Mouse (Mus musculus) gonadal fat pad, adult 2 months (tissue): ENCODE data around the gene Nat10. TPM values are rescaled to one million over a fixed set of nuclear protein-coding genes. Genes with fewer than 3 reads are reported as not detected.
A peak's percentile ranks its signal among the peaks of the same experiment; 100 is the strongest.

Source experiments
- DNase-seq: peaks from one replicate; pipeline ENCODE4 v3.0.0-alpha.2; 2012; ENCODE audit warnings: low read depth
- polyA plus RNA-seq: library from polyadenylated mRNA; depleted of rRNA; stranded (reverse); fragments of >200 nt; gene quantifications from 2 replicates; pipeline ENCODE4 v1.2.3, GENCODE M21; 2012

The Nat10 gene
- polyA plus RNA-seq, 1 experiment = 43.1 TPM

DNA sequence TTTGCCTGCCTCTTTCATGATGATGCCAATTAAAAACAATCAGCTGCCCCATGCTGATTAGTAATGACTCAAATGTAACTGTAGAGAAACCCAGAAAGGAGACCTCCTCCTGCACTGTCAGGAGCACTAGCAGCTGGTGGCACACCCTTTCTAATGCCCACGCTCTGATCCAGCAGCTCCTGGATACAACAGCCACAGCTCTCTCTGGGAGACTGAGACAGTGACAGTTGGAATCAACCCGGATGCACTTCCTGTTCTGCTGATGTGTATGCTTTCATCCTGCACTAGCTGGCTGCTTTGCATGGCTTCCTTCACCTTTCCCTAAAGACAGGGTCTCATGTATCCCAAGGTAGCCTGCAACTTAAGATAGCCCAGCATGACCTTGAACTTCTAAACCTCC, 15.0 kb downstream of the Nat10 start:
- DNase-seq = no peak

DNA sequence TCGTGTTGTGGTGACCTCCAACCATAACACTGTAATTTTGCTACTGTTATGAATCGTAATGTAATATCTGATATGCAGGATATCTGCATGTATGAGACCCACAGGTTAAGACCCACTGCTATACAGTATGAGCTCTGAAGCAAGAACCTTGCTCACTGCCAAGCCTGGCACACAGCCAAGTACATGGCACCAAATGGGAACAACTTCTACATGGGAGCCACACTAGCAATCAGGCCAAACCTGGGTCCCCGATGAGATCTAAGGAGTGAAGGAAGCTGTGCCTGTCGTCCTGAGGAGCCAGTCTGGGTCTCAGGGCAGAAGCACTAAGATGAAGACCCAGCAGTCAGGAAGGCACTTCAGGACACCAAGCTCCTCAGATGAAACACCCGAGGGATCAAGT, 15.6 kb downstream of the Nat10 start:
- DNase-seq = no peak

- no peak for DNase-seq
Measured at GRCm38 (mm10) chr2:103743988-103744387, 17.1 kb downstream of the Nat10 start.

DNA sequence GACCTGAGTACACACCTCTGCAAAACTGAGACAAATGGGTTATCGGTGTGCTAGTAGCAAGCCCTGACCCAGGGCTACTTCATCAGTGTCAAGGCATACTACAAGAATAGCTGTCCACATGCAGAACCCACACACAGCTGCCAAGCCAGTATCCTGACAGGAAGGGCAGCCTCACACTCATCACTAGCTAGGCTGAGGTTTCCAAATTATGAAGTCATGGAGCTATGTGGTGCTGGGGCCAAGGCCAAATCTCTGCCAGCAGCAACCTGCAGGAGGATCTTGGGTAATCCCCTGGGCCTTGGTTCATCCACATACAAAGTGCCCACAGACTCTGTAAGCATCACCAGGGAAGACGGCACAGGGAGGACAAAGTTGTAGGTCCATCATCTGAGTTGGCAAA, 17.5 kb downstream of the Nat10 start:
- DNase-seq = no peak

DNA sequence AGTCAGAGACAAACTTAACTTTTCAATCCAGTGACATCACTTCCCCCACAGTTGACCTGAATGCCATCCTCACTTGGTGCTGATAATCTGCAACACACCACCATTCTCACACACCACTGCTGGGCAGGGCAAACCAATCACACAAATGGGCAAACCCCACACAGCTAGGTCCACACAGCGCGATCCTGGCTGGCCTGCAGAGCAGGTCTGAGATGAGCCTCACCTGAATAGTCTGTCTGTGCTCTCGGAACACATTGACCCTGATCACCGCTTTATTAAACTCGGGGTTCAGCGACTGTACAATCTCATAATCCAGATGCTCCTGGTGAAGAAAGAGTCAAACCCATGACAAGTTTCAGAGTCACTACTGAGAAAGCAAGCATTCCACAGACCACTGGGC, 18.2 kb downstream of the Nat10 start:
- no peak for DNase-seq

DNA sequence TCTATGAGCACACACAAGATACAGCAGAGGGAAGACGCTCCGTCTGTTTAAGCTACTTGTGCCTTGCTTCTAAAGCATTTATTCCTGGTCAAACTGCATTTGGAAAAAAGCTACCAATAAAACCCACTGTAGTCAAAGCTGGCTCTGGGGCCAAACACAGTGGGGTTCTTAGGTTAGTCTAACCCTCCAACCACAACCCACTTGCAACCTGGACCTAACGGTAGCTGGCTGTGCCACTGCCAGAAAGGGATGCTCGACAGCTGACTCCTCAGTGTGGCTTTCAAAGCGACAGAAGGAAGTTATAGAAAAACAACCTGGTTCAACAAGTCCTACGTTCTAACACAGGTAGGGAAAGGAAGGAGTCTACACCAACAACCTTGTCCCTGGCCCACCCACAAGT, 29.6 kb downstream of the Nat10 start:
- DNase-seq = no peak

- no peak for DNase-seq
Measured at GRCm38 (mm10) chr2:103730999-103731398, 30.1 kb downstream of the Nat10 start.

- DNase-seq = no peak
Measured at GRCm38 (mm10) chr2:103728027-103728540, 33.0 kb downstream of the Nat10 start.

DNA sequence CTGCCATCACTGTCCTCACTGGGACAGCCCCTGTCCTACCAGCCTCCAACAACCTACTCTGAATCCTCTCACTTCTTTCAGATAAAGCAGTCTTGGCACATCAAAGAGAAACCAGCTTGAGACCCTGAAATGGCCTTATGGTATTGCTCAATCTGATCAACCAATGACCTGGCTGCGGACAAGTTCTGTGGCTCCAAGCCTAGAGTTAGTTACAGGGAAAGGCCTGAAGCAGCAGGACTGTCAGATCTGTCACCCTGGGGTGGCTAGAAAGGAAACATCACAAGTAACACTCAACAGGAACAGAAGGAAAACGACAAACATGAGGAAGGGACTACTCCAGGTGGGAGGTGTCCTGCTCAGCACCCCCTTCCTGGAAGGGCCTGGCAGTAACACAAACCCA, 36.5 kb downstream of the Nat10 start:
- no peak for DNase-seq

DNA sequence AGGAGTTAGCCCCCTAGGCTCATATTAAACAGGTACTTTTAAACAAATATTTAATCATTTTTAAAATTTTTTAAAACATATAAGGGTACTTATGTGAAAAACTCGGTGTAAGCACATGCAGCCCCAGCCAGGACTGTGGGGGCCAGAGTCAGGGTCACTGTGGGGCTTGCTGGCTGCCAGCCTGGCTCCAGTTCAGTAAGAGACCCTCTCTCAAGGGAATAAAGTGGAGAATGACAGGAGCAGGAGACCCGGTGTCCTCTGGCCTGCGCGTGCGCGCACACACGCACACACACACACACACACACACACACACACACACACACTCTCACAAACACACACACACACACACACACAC, 41.8 kb downstream of the Nat10 start:
- DNase-seq = no peak

GRCm38 (mm10) chr2:103718594-103719291, 42.3 kb downstream of the Nat10 start:
- DNase-seq = no peak

- no peak for DNase-seq
Measured at GRCm38 (mm10) chr2:103714412-103714811, 46.7 kb downstream of the Nat10 start.

DNA sequence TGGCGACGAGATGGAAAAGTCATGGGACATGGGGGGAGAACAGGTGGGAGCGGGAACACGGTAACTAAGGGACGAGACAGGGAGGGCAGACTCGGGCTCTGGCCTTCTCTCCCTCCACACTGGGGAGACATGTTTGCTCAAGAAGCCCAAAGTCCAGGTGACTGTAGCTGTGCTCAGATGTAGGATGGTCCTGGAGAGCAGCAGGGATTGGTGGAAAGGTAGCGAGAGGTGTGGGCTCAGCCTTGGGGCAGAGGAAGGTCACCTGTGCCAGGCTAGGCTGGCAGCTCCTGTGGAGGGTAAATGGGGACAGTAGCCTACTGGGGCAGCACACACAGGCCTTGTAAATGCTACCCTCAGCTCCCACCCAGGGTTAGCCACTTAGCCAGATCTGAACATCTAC, 47.2 kb downstream of the Nat10 start:
- no peak for DNase-seq

GRCm38 (mm10) chr2:103710849-103711248, 50.2 kb downstream of the Nat10 start:
- DNase-seq = no peak

GRCm38 (mm10) chr2:103707056-103707776, 53.9 kb downstream of the Nat10 start:
- DNase-seq = no peak

DNA sequence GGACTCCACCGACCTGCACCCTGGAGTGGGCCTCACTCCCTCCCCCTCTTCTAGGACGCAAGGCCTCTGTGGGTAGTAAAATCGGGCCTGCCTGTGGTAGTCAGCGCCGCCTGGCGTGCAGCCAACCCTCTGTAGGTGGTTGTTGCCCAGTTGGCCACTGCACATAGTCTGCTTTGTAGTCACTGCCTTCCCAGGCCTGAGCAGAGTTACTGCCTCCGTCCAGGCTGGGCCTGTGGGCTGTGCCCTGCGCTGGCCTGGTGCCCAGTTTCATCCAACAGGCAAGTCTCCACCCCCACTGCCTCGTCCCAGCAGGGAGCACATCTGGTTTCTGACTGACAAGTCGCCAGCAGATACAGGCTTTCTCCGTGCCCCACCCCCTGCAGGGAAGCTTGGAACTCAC, 54.8 kb downstream of the Nat10 start:
- DNase-seq = no peak

GRCm38 (mm10) chr2:103705826-103706225, 55.2 kb downstream of the Nat10 start:
- DNase-seq = no peak

- DNase-seq = no peak
Measured at GRCm38 (mm10) chr2:103703865-103704264, 57.2 kb downstream of the Nat10 start.

- no peak for DNase-seq
Measured at GRCm38 (mm10) chr2:103703336-103703735, 57.7 kb downstream of the Nat10 start.

DNA sequence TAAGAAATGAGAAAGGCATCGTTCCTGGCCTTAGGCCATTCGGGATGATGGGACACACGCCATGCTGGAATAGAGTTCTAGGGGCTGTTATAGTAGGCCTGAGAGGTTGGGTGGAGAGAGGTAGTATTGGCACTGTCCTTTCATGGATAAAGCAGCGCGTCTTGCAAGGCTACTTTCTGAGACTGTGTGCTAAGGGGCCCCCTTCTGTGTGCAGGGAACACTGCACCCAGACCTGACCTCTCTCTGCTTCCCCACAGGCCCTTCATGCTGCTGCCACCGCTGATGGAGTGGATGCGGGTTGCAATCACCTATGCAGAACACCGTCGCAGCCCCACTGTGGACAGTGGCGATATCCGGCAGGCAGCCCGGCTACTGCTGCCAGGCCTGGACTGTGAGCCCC, 60.6 kb downstream of the Nat10 start:
- DNase-seq = no peak

- no peak for DNase-seq
Measured at GRCm38 (mm10) chr2:103696177-103696576, 64.9 kb downstream of the Nat10 start.

GRCm38 (mm10) chr2:103694777-103695563, 66.1 kb downstream of the Nat10 start:
- DNase-seq = no peak

DNA sequence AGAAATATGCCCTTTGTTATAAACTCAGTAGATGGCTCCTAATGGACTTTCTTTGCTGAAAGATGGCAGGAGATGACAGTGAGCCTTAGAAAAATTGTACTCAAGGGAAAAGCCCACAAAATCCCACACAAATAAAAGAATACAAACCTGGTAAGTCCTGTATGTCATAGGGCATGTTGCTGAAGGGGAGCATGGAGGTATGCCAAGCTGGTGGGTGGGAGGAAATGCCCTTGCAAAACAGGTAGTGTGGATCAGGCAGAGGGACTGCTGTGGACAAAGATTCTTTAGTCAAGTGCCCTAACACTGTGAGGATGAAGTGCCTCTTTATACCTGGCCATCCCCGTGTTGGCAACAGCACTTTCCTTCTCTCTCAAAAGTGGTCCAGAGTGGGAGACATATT, 68.3 kb downstream of the Nat10 start:
- DNase-seq = peak; percentile 80
